Mouse (Mus musculus): ENCODE measurements around the gene Slc25a5.

DNA sequence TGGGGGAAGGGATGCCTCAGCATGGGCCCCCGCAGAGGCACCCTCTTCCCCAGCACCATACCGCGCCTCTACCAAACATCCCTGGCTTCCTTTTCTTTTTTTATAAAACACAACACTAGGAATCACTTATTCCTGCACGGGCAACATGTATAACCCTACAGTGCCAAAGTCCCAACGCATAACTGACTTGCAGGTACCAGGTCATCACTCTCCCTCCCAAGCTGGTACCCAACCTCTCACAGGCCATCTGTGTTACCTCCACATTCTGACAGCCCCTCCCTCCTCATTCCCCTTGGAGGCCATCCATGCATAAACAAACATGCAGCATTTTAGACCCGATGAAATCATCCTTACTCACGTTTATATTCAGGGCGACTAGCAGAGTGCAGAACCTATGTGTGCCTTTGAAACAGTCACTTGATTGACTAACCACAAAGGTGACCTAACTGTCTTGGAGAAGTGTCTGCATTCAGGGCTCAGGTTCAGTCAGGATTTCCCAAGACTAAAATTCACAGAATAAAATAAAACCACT is 21.0 kb downstream of the Slc25a5 start:
- no peak for TF ChIP-seq CTCF (IDR thresholded peaks at IDR 0.05; ENCODE audit: low read depth, low read length)
- no peak for TF ChIP-seq POLR2A (IDR thresholded peaks at IDR 0.05; ENCODE audit: extremely low read depth, insufficient read depth, low read length)

All from liver, adult 2 months (tissue).